Mouse (Mus musculus) brain, embryonic 18.5 days (tissue): ENCODE data around the gene Arhgap15.

Source experiments
- DNase-seq: peaks from one replicate; pipeline ENCODE4 v3.0.0-alpha.2; 2012; ENCODE audit warnings: low read depth, low spot score

Gene Arhgap15

GRCm38 (mm10) chr2:43783759-43784735 is 35.4 kb downstream of the Arhgap15 start:
- no peak for DNase-seq

- DNase-seq = no peak
These were observed 37.5 kb downstream of the Arhgap15 start for GRCm38 (mm10) chr2:43786101-43786500.

- DNase-seq = no peak
These were observed 38.5 kb downstream of the Arhgap15 start for GRCm38 (mm10) chr2:43787141-43787540.

DNA sequence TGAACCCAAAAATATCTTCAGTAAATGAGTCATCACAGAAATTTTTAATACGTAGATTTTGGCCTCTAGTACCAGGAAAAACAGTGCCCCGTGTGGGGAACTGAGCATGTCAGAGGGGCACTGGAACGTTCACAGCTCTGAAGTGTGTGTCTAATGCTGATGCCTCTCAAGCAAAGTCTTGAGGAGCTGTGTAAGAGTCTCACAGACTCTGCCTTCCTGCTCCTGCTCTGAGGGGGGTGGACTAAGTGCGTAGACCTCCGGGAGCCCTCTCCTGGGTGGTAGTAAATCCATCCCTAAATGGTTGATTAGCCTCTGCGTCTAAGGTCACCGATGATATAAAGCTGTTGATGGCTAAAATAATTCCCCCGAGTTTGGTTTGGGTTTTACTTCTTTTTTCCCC is 39.9 kb downstream of the Arhgap15 start:
- no peak for DNase-seq

DNA sequence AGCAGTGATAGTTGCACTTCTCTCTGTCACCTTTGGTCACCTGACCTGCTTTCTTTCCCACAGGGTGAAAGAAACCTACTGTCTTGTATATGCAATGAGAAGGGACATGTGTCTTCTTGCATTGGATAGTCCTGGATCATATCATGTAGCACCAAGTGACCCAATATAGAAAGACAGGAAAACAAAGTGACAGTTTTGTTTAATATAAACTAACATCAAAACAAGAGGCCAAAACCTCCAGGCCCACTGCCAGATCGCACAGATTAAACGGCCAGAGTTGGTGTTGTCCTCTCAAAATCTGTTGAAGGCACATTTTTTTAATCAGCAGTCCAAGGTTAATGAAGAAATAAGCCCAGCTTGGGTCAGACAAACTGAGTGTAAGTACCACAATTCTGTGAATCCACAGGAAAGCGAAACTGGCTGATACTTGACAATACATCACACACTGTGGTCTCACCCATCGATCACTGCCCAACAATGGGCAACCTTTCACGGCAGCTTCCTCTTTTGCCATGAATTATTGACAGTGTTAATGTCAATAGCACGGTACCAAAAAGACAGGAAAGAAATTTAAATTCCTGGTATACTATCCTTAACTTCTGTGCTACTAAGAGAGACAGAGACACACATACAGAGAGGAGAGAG is 41.5 kb downstream of the Arhgap15 start:
- no peak for DNase-seq

GRCm38 (mm10) chr2:43791575-43791974 is 43.0 kb downstream of the Arhgap15 start:
- no peak for DNase-seq

GRCm38 (mm10) chr2:43793105-43793504 is 44.5 kb downstream of the Arhgap15 start:
- no peak for DNase-seq

DNA sequence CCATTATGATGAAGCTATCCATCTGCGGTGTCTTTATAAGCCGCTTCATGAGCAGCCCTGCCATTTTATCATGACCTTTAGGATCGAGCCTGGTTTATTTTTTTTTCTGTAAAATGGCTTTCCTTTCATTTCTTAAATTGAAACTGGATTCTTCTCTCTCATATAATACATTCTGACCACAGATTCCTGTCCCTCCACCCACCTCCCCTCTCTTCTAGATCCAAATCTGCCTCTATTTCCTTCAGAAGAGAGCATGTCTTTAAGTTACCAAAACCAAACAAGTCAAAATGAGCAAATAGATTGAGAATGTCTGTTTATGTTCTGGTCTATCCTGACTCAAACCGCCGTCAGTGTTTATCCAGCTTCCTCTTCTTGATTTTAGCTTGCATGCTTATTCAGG is 46.1 kb downstream of the Arhgap15 start:
- no peak for DNase-seq

GRCm38 (mm10) chr2:43796448-43796847 is 47.8 kb downstream of the Arhgap15 start:
- DNase-seq = no peak

DNA sequence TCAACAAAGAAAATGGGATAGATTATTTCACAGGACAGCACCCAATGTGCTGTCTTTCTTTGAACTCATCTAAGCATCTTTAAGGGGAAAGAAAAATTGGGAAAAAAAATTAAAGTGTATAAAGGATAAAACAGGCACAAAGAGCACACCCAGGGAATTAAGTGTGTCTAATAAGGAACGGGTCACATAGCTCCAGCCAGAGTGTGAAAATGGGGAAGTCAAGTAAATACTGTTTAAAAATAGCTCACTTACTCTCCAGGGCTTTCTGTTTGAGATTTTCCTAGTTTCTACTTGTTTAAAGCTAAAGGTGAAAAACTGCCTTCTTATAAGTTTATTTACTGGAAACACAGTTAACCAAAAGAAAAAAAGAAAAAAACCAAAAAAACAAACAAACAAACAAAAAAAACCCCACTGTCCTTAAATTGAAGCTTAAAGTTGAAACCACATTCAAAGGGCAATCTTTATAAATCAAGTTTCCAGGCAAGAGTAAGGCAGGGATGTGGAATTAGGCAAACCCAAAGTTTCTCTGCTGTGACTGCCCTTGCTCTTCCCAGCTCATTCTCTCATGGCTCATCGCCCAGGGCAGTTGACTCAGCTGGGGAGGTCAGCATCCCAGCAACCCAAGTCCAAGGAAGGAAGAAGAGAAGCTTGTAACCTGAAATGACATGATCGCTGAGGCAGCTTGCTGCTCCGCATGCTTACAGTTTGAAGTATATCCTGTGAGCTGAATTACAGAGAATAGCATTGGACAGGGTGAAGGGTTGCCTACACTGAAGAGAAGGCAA is 57.5 kb downstream of the Arhgap15 start:
- no peak for DNase-seq

- DNase-seq = no peak
These were observed 67.5 kb downstream of the Arhgap15 start for GRCm38 (mm10) chr2:43815896-43816787.

GRCm38 (mm10) chr2:43816788-43817581 is 68.4 kb downstream of the Arhgap15 start:
- DNase-seq = peak; percentile 72

GRCm38 (mm10) chr2:43835931-43836330 is 87.3 kb downstream of the Arhgap15 start:
- DNase-seq = no peak

DNA sequence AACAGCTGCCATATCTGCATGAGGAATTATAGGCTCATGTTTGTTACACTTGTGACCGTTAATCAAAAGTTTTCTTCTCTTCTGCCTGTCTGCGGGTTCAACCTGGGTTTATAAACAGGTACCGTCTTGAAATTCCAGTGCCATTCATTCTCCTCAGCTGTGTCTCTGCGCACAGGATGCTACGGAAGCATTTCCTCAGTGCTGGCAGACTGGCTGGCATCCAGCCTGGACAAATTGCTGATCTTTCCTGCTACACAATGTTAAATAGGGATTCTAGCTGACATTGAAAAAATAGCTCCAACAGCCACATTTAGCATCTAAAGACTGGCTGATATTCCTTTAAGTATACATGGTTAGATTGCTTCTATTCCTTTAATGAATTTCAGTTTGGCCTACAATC is 93.0 kb downstream of the Arhgap15 start:
- DNase-seq = no peak

DNA sequence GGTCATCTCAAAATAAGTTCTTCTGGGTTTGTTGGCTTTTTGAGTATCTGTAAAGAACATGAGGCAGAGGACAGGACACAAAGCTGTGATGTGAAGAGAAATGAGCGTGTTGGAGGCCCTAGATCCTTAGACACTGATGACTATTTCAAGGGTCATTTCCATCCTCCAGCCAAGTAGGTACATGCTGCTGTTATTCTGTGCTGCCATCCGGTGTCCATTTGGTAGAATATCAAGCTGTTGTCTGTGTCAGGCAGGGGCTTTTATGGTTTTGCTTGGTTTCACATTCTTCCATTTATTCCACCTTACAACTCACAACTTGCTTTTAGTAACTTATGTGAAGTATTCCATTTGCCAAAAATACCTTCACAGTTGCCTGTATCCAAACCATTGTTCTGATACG is 102.6 kb downstream of the Arhgap15 start:
- DNase-seq = no peak

- no peak for DNase-seq
These were observed 114.1 kb downstream of the Arhgap15 start for GRCm38 (mm10) chr2:43862709-43863108.

- DNase-seq = peak; percentile 69
These were observed 153.9 kb downstream of the Arhgap15 start for GRCm38 (mm10) chr2:43902403-43902973.

GRCm38 (mm10) chr2:43907496-43907895 is 158.9 kb downstream of the Arhgap15 start:
- DNase-seq = no peak

GRCm38 (mm10) chr2:43914104-43914503 is 165.5 kb downstream of the Arhgap15 start:
- DNase-seq = no peak

DNA sequence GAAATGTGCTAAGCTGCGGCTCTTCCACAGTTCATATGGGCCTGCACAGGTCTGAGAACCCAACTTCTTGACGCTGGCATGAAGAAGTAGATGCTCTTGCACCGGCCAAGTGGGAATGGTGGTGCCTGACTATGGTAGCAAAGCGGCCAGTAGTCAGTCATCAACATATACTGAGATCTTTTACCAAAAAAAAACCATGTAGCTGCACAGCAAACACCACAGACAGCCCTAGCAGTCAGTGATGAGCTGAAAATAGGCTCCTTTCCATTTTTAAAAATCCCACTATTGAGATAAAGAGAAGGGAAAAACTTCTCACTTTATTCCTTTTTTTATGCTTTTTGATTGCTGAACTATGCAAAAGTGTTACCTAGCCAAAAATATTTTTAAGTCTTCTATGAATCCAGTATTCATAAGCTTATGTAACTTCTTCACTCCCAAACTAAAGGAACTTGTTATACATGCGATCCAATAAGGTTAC is 175.3 kb downstream of the Arhgap15 start:
- DNase-seq = no peak
